Comparison of ENCODE assay signal across 16 mouse cellular contexts in the genomic region with DNA sequence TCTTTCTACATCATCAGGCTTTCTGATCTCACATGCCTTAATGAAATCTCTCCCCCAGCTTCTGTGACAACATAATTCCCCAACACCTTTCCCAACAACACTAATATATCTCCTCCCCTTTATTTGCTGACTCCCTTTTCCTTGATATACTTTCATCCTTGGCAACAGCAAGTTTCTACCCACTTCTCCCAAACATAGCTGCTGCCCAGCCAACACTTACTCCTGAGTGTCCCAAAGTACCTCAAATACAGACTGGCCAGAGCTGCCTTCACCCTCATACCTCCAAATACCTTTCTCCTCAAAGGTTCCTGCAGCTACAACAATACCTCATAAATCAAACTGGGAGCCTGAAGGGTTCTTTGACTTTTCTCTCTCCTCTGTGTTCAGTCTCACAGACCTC.
"Had no signal": no experiment of that assay in that cellular context is flagged by ENCODE, and none has a peak within 500 bp of the region (broad histone marks: within the 10 kb centered on the region; RNA-seq: fewer than 3 reads in every experiment).

No protein-coding gene starts in this region.

- H3K4me3 ChIP-seq: liver, embryonic 13.5 days; liver, embryonic 15.5 days; megakaryocyte, embryonic 14.5 days; midbrain, embryonic 12.5 days; midbrain, embryonic 15.5 days; neural tube, embryonic 12.5 days; stomach, embryonic 15.5 days had no signal

- H3K4me1 ChIP-seq: midbrain, embryonic 12.5 days; midbrain, embryonic 15.5 days; neural tube, embryonic 12.5 days; stomach, embryonic 15.5 days had no signal

- H3K9me3 ChIP-seq: liver, embryonic 13.5 days; liver, embryonic 15.5 days; megakaryocyte, embryonic 14.5 days; midbrain, embryonic 12.5 days; midbrain, embryonic 15.5 days; neural tube, embryonic 12.5 days; stomach, embryonic 15.5 days had no signal

- H3K27ac ChIP-seq: liver, embryonic 13.5 days; liver, embryonic 15.5 days; macrophage; midbrain, embryonic 12.5 days; midbrain, embryonic 15.5 days; neural tube, embryonic 12.5 days; stomach, embryonic 15.5 days; stomach, postnatal 0 days had no signal

- DNase-seq: liver, embryonic 13.5 days; liver, postnatal 0 days; lung, embryonic 14.5 days; right cerebral cortex, postnatal 14 days; thymus, adult 2 months; thymus, postnatal 25 days; thymus, postnatal 4 days had no signal

- ATAC-seq: liver, postnatal 0 days; midbrain, embryonic 15.5 days had no signal

- H3K9ac ChIP-seq: liver, embryonic 13.5 days; liver, embryonic 15.5 days; liver, postnatal 0 days; lung, embryonic 14.5 days; midbrain, embryonic 12.5 days; midbrain, embryonic 15.5 days; neural tube, embryonic 12.5 days; stomach, embryonic 15.5 days had no signal

- H3K4me2 ChIP-seq: liver, embryonic 11.5 days; liver, embryonic 13.5 days; liver, embryonic 15.5 days; lung, embryonic 14.5 days; midbrain, embryonic 12.5 days; midbrain, embryonic 15.5 days; neural tube, embryonic 12.5 days; stomach, embryonic 15.5 days had no signal

- H3K27me3 ChIP-seq: liver, embryonic 13.5 days; liver, embryonic 15.5 days; megakaryocyte, embryonic 14.5 days; midbrain, embryonic 12.5 days; midbrain, embryonic 15.5 days; neural tube, embryonic 12.5 days; stomach, embryonic 15.5 days had no signal
